Mouse (Mus musculus): Measurements from ENCODE around the gene F830045P16Rik. TPM values are rescaled to one million over a fixed set of nuclear protein-coding genes. Genes with fewer than 3 reads are reported as not detected.
"Not testable (repeated sequence)": the region's sequence is repeated elsewhere in the genome, so short reads cannot be mapped to it uniquely, and the experiment has no call there.

Gene F830045P16Rik
- polyA plus RNA-seq, 1 experiment: not detected

- Histone ChIP-seq H3K4me1 (ENCODE audit: control insufficient read depth, insufficient read depth, insufficient read length, low read length) (0 out of 2 replicates have a peak, but pooled peaks cover 3% of the 10 kb centered on the region), H3K27ac (replicated peaks; ENCODE audit: low read depth, low read length) (no peak overlapping the region), H3K4me3 (ENCODE audit: insufficient read depth, low read depth, low read length) (no peak overlapping the region)
These were observed 4.5 kb downstream of the F830045P16Rik start for GRCm38 (mm10) chr2:129531890-129532289.

GRCm38 (mm10) chr2:129531102-129531501 is 5.3 kb downstream of the F830045P16Rik start:
- no peak overlapping the region for H3K4me3 ChIP-seq (ENCODE audit: insufficient read depth, low read depth, low read length)
- no peak overlapping the region for H3K27ac ChIP-seq (replicated peaks; ENCODE audit: low read depth, low read length)
- 0 out of 2 replicates have a peak, but pooled peaks cover 3% of the 10 kb centered on the region for H3K4me1 ChIP-seq (ENCODE audit: control insufficient read depth, insufficient read depth, insufficient read length, low read length)

DNA sequence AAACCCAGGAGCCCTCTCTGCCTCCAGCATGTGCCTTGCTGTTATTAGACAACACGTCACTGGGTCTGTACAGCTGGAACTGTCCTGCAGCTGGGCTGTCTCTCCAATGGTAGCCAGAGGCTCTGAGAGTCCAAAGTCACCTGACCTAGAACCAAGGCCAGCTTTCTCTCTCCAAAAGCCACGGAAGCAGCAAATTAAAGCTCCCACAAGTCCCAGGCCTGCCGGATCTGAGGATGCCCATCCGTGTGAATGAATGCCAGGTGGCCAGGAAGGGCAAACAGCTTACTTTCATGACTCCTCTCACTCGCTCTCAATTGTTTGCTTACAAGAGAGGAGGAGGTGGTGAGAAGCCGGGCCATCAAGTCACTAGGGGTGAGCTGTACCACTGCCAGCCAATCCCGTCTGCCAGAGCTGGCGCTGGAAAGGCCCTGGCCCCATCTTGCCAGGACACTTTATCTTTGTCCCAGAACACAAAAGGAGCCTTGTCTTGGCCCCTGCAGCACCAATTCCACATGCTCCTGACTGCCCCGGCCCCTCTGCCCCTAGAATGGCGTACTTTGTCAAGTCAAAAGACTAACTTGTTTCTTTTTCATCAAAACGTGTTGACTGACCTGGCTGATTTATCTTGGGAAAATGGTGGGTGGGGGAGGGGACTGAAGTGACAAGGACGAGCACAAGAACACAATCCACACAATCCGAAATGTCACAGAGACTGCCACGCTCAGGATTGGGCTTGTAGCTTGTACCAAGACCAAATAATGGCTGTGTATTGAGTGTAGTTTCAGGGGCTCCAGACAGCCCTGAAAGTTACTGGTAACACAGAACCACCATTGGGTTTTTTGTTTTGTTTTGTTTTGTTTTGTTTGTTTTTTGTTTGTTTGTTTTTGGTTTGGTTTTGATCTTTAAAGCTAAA is 6.8 kb downstream of the F830045P16Rik start:
- no peak overlapping the region for H3K27ac ChIP-seq (replicated peaks; ENCODE audit: low read depth, low read length)
- 0 out of 2 replicates have a peak, but pooled peaks cover 3% of the 10 kb centered on the region for H3K4me1 ChIP-seq (ENCODE audit: control insufficient read depth, insufficient read depth, insufficient read length, low read length)
- H3K4me3 ChIP-seq (ENCODE audit: insufficient read depth, low read depth, low read length): no peak overlapping the region

DNA sequence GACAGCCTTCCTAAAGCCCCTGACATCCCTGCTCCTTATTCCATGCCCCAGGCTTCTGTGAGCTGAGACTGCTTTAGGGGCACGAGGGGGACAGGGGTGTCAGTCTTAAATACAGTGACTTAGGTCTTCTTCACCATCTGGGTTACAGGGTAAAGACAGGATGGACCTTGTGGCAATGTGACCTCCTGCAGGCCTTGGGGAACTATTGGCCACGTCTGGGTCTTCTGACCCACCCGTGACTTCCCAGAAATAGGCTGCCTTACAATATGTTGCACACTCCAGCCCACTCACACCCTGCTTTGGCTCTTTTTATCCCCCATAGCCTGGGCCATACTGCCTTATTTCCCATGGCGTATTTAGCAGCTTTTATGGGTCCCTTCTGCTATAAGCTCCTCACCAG is 8.5 kb downstream of the F830045P16Rik start:
- Histone ChIP-seq H3K4me3 (ENCODE audit: insufficient read depth, low read depth, low read length) (no peak overlapping the region), H3K4me1 (ENCODE audit: control insufficient read depth, insufficient read depth, insufficient read length, low read length) (0 out of 2 replicates have a peak, but pooled peaks cover 3% of the 10 kb centered on the region), H3K27ac (replicated peaks; ENCODE audit: low read depth, low read length) (no peak overlapping the region)

DNA sequence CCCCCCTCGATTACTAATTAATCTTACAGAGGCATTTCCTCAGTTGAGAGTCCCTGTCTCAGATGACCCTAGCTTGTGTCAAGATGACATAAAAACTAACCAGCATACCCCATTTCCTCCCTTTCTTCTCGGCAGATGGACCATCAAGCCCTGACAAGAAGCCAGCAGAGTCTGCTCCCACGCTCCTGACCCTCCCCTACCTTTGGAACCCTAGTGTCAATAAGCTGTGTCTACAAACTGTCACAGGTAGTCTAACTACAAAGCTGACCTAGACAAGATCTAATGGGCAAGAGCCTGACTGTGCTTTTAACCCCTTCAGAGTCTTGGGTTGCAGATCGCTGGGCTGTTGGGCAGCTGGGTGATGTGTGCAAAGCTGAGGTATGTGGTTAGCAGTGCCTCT is 10.1 kb downstream of the F830045P16Rik start:
- Histone ChIP-seq H3K4me1 (ENCODE audit: control insufficient read depth, insufficient read depth, insufficient read length, low read length) (0 out of 2 replicates have a peak, but pooled peaks cover 3% of the 10 kb centered on the region), H3K4me3 (ENCODE audit: insufficient read depth, low read depth, low read length) (no peak overlapping the region), H3K27ac (replicated peaks; ENCODE audit: low read depth, low read length) (no peak overlapping the region)

- Histone ChIP-seq H3K27ac (replicated peaks; ENCODE audit: low read depth, low read length) (no peak overlapping the region), H3K4me3 (ENCODE audit: insufficient read depth, low read depth, low read length) (no peak overlapping the region), H3K4me1 (ENCODE audit: control insufficient read depth, insufficient read depth, insufficient read length, low read length) (0 out of 2 replicates have a peak, but pooled peaks cover 3% of the 10 kb centered on the region)
These were observed 10.8 kb downstream of the F830045P16Rik start for GRCm38 (mm10) chr2:129525644-129526043.

- no peak overlapping the region for H3K27ac ChIP-seq (replicated peaks; ENCODE audit: low read depth, low read length)
- no peak overlapping the region for H3K4me3 ChIP-seq (ENCODE audit: insufficient read depth, low read depth, low read length)
- H3K4me1 ChIP-seq (ENCODE audit: control insufficient read depth, insufficient read depth, insufficient read length, low read length): no peaks in the 10 kb centered on the region
These were observed 17.9 kb downstream of the F830045P16Rik start for GRCm38 (mm10) chr2:129518526-129518925.

DNA sequence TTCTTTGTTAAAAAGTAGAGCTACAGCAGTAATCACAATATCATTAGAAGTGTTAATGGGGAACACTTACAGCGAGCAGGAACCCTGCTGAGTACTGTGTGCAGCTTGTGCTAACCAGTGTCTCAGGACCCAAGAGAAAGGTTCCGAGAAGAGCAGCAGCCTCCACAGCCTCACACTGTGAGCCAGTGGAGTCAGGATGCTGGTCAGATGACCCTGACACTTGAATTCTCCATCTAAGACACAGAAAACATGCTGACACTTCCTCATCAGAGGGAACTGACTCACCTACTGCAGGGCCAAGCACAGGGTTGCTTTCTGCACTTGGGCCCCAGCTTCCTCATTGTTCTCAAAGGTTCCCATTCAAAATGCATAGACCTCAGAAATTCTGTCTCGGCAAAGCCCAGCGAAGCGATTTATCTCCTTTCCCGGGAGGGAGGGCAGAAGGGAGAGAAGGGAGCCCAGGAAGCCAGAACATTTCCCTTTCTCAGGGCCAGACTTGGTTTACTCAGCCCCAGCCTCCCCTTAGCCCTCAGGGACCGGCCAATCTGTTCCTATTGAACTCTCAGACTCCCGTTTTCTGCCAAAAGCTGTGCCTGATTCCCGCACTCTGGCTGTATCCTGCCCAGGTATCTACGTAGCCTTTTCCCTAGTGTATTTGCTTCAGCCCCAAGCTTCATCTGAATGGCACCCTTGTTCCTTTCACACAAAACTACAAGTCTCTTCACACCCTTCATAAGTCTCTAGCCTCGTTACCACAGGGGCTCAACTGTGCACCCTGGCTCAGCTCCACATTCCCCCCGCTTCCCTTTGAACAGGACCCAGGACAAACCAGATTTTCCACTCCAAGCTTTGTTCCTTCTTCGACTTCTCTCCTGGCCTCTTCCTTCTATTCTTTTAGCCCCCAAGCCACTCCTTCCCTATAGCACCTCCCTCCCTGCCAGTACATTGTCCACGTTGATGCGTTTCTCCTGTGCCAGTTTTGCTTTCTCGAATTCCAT is 21.2 kb downstream of the F830045P16Rik start:
- Histone ChIP-seq H3K4me3 (ENCODE audit: insufficient read depth, low read depth, low read length) (no peak overlapping the region), H3K27ac (replicated peaks; ENCODE audit: low read depth, low read length) (peak overlapping the region; percentile 36; the same call in 1 of the 2 replicates), H3K4me1 (ENCODE audit: control insufficient read depth, insufficient read depth, insufficient read length, low read length) (no peaks in the 10 kb centered on the region)

DNA sequence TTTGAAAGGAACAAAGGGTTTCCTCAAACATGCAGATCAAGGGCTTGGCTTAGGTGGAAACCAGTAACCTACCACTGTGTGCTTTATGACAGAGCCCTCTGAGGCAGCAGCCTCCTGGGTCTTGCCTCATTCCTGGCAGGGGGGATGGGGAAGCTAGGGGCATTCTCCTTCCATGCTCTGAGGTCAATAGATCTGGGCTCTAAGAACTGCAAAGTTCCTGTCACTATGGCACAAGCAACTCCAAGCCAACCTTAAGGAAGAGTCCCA is 22.1 kb downstream of the F830045P16Rik start:
- H3K4me3 ChIP-seq (ENCODE audit: insufficient read depth, low read depth, low read length): no peak overlapping the region
- H3K4me1 ChIP-seq (ENCODE audit: control insufficient read depth, insufficient read depth, insufficient read length, low read length): no peaks in the 10 kb centered on the region
- H3K27ac ChIP-seq (replicated peaks; ENCODE audit: low read depth, low read length): peak overlapping the region; percentile 36; the same call in 1 of the 2 replicates

GRCm38 (mm10) chr2:129513546-129514400 is 22.6 kb downstream of the F830045P16Rik start:
- H3K27ac ChIP-seq (replicated peaks; ENCODE audit: low read depth, low read length): no peak overlapping the region
- no peak overlapping the region for H3K4me3 ChIP-seq (ENCODE audit: insufficient read depth, low read depth, low read length)
- no peaks in the 10 kb centered on the region for H3K4me1 ChIP-seq (ENCODE audit: control insufficient read depth, insufficient read depth, insufficient read length, low read length)

DNA sequence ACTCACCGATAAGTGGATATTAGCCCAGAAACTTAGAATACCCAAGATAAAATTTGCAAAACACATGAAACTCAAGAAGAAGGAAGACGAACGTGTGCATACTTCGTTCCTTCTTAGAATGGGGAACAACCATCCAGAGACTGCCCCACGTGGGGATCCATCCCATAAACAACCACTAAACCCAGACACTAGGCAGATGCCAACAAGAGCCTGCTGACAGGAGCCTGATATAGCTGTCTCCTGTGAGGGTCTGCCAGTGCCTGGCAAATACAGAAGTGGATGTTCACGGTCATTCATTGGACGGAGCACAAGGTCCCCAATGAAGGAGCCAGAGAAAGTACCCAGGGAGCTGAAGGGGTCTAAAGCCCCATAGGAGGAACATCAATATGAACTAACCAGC is 24.3 kb downstream of the F830045P16Rik start:
- H3K4me1 ChIP-seq (ENCODE audit: control insufficient read depth, insufficient read depth, insufficient read length, low read length); H3K27ac ChIP-seq (replicated peaks; ENCODE audit: low read depth, low read length); H3K4me3 ChIP-seq (ENCODE audit: insufficient read depth, low read depth, low read length): not testable (repeated sequence)

DNA sequence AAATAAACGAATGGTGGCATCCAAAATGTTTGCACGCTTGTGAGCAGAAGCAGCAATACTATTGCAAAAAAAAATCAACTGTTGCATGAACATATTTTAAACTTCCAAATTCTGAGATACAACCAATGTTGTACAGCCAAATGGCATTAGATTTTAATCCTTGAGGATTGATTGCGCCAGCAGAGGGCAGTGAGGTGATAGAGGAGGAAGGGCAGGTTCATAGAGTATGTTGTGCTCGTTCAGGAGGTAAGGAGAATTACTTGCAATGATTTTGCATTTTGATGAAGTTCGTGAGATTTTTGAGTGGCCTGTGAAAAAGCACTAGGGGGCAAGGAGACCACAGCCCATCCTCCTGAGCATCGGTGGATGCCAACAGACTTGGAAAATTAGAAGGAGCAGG is 33.8 kb downstream of the F830045P16Rik start:
- Histone ChIP-seq H3K27ac (replicated peaks; ENCODE audit: low read depth, low read length) (no peak overlapping the region), H3K4me3 (ENCODE audit: insufficient read depth, low read depth, low read length) (no peak overlapping the region), H3K4me1 (ENCODE audit: control insufficient read depth, insufficient read depth, insufficient read length, low read length) (no peaks in the 10 kb centered on the region)

DNA sequence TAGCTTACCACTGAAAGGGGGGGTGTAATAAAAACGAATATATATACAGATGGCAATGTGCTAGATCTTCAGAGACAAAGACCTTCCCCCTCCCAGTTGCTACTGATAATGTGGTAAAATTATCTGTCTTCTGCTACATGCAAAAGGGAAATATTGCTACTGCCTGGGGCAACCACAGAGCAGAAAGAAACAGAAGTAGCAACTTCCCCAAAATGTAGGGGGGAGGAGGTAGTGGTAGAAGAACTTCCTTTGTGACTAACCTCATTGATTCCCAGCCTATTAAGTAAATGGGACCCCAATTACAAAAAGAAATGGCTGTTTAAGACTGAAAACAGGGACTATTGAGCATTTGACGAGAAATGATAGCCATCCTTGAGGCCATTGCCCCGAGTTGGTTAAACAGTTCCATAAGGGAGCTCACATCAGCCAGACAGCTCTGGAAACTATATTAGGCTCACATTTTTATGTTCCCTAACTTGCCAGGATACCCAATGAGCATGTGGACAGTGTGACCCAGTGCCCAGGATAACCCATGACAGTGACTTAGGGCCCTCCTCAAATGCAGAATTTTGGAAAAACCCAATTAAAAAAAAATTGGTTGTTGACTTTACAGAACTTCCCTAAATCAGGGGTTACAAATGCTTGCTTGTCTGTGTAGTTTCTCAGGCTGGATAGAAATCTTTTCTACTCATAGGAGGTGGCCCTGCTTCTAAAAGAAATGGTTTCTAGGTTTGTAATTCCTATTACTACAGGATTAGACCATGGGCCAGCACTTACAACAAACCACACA is 46.7 kb downstream of the F830045P16Rik start:
- Histone ChIP-seq H3K27ac (replicated peaks; ENCODE audit: low read depth, low read length) (peak overlapping the region; percentile 94), H3K4me3 (ENCODE audit: insufficient read depth, low read depth, low read length) (no peak overlapping the region), H3K4me1 (ENCODE audit: control insufficient read depth, insufficient read depth, insufficient read length, low read length) (no peaks in the 10 kb centered on the region)

DNA sequence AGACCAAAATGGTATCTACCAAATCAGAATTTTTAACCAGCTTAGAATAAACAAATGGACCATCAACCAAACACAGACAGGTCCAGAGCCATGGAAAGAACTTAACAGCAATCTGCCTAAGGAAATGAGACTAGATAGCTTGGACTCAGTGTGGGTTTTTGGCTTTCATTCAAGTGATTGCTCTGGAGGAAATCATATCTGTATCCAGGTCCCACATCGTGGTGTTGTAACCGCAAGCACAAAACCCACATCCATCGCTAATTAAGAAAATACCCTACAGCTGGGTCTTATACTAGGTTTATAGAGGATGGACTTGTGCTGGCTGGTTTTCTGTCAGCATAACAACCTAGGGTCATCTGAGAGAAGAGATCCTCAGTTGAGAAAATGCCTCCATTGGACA is 53.3 kb downstream of the F830045P16Rik start:
- no peaks in the 10 kb centered on the region for H3K4me1 ChIP-seq (ENCODE audit: control insufficient read depth, insufficient read depth, insufficient read length, low read length)
- no peak overlapping the region for H3K27ac ChIP-seq (replicated peaks; ENCODE audit: low read depth, low read length)
- no peak overlapping the region for H3K4me3 ChIP-seq (ENCODE audit: insufficient read depth, low read depth, low read length)
